Mouse (Mus musculus): ENCODE measurements at regions not wholly inside any gene's neighbourhood (a gene's known extent, or its start where the extent isn't known, plus 50 kb on each side); places are given as distances from the start of the nearest gene placed in this dataset.

DNA sequence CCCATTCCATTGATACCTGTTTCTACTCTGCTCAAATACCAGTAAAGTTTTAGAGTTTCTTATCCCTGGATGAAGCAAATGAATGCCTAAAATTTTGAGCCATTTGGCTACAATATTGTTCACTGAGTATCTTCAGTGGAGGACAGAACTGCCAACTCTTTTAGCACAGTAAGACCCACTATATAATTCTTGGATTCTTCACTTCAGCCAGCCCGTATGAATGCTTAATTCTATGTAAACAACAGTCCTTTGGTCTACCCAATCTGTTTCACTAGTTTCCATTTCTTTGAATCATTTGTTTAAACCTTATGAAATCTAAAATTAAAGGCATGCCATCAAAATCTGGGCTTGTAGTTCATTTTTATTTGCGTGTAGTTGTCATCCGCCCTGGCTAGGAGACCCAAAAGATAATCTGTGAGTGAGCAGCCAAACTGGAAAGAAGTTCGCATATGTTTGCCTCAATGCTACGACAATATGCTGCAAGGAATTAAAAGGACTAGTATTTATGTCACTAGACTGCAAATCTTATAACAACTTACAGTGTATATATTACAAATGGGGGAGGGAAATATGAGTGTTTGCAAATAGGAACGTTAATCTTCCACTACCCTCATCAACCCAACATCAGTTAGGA lies 188.2 kb upstream of the Slit2 start:
- WGBS: 92% methylated on average over 6 of the region's 6 CpGs
- DNase-seq (ENCODE audit: extremely low spot score, low spot score): no peak
- Histone ChIP-seq H3K9me3 (no peaks in the 10 kb centered on the region), H3K4me1 (no peaks in the 10 kb centered on the region), H3K27ac (no peak overlapping the region), H3K36me3 (replicated peaks) (no peaks in the 10 kb centered on the region), H3K27me3 (ENCODE audit: poor library complexity, severe bottlenecking) (no peaks in the 10 kb centered on the region), H3K4me3 (no peak overlapping the region)

GRCm38 (mm10) chr5:47795273-47795672 lies 187.7 kb upstream of the Slit2 start:
- H3K36me3 ChIP-seq (replicated peaks): no peaks in the 10 kb centered on the region
- no peaks in the 10 kb centered on the region for H3K27me3 ChIP-seq (ENCODE audit: poor library complexity, severe bottlenecking)
- no peak for DNase-seq (ENCODE audit: extremely low spot score, low spot score)
- H3K4me1 ChIP-seq: no peaks in the 10 kb centered on the region
- H3K4me3 ChIP-seq: no peak overlapping the region
- H3K27ac ChIP-seq: no peak overlapping the region
- 91% methylated on average over 3 of the region's 3 CpGs for WGBS
- H3K9me3 ChIP-seq: no peaks in the 10 kb centered on the region

GRCm38 (mm10) chr5:47820936-47821335 lies 162.0 kb upstream of the Slit2 start:
- Histone ChIP-seq H3K27me3 (ENCODE audit: poor library complexity, severe bottlenecking) (no peaks in the 10 kb centered on the region), H3K36me3 (replicated peaks) (no peaks in the 10 kb centered on the region), H3K4me3 (no peak overlapping the region), H3K27ac (no peak overlapping the region), H3K9me3 (no peaks in the 10 kb centered on the region), H3K4me1 (no peaks in the 10 kb centered on the region)
- 97% methylated on average over 1 of the region's 1 CpGs for WGBS
- DNase-seq (ENCODE audit: extremely low spot score, low spot score): no peak

GRCm38 (mm10) chr5:47837998-47838397 lies 144.9 kb upstream of the Slit2 start:
- H3K27me3 ChIP-seq (ENCODE audit: poor library complexity, severe bottlenecking): no peaks in the 10 kb centered on the region
- no peak overlapping the region for H3K27ac ChIP-seq
- 95% methylated on average over 3 of the region's 3 CpGs for WGBS
- H3K9me3 ChIP-seq: peaks cover 4% of the 10 kb centered on the region; the same call in 1 of the 2 replicates
- H3K4me3 ChIP-seq: no peak overlapping the region
- no peaks in the 10 kb centered on the region for H3K4me1 ChIP-seq
- H3K36me3 ChIP-seq (replicated peaks): no peaks in the 10 kb centered on the region
- no peak for DNase-seq (ENCODE audit: extremely low spot score, low spot score)

- no peaks in the 10 kb centered on the region for H3K27me3 ChIP-seq (ENCODE audit: poor library complexity, severe bottlenecking)
- H3K4me1 ChIP-seq: peaks cover 12% of the 10 kb centered on the region
- DNase-seq (ENCODE audit: extremely low spot score, low spot score): no peak
- no peaks in the 10 kb centered on the region for H3K9me3 ChIP-seq
- WGBS: 48% methylated on average over 5 of the region's 5 CpGs
- H3K36me3 ChIP-seq (replicated peaks): no peaks in the 10 kb centered on the region
- H3K27ac ChIP-seq: no peak overlapping the region
- no peak overlapping the region for H3K4me3 ChIP-seq
Measured at GRCm38 (mm10) chr5:47869701-47870100, 113.2 kb upstream of the Slit2 start.
